Mouse (Mus musculus) left cerebral cortex, adult 18-20 months (tissue): ENCODE results near the gene Ppp1r3e. TPM values are rescaled to one million over a fixed set of nuclear protein-coding genes. Genes with fewer than 3 reads are reported as not detected.

Experiments
- DNase-seq, 2 experiments: peaks; one replicate each; pipeline ENCODE4 v3.0.0; 2021 to 2022; ENCODE audit warnings: low spot score in 2 of 2, mixed read lengths in 1 of 2
- long read RNA-seq, 2 experiments: library from polyadenylated mRNA; stranded (forward); transcript quantifications; one replicate each; pipeline ENCODE4 v2.0.0; 2021
- total RNA-seq, 2 experiments: library from RNA; stranded (reverse); gene quantifications; 2 replicates each; pipeline ENCODE4 v1.2.3; 2021

Gene Ppp1r3e
- 10 to 100 TPM; 18.5 to 19.8 TPM for total RNA-seq
- long read RNA-seq, experiment 1, partial matches to known transcripts = 0 of 3 reads
- long read RNA-seq, experiment 1, other reads (novel, unspliced or antisense) = 2 of 3 reads
- long read RNA-seq, experiment 2, partial matches to known transcripts = 0 of 3 reads
- long read RNA-seq, experiment 2, other reads (novel, unspliced or antisense) = 0 of 3 reads

GRCm38 (mm10) chr14:54877048-54877715 is at the start of gene Ppp1r3e:
Gene Ppp1r3e, minus strand, starts transcription at chr14:54877550.
- DNase-seq = peak; percentile 51 to 74

GRCm38 (mm10) chr14:54926401-54927158 is 49.2 kb upstream of the Ppp1r3e start:
- peak; percentile 25 to 37 for DNase-seq

- peak; percentile 36 to 50 for DNase-seq
These were observed 48.3 kb upstream of the Ppp1r3e start, which contains the start of gene Efs for GRCm38 (mm10) chr14:54925349-54926342. Gene Efs, minus strand, starts transcription at chr14:54926126.

GRCm38 (mm10) chr14:54924641-54925348 is 47.4 kb upstream of the Ppp1r3e start:
- no peak for DNase-seq

- no peak for DNase-seq
These were observed 42.8 kb upstream of the Ppp1r3e start for GRCm38 (mm10) chr14:54920076-54920685.

GRCm38 (mm10) chr14:54913343-54913742 is 36.0 kb upstream of the Ppp1r3e start:
- DNase-seq = no peak

- peak; percentile 80 to 87 for DNase-seq
These were observed 35.5 kb upstream of the Ppp1r3e start, which contains the start of gene Slc22a17 for GRCm38 (mm10) chr14:54912886-54913285. Gene Slc22a17, minus strand, starts transcription at chr14:54913132.

- peak in 1 of 2 experiments; percentile 29 for DNase-seq
These were observed 34.9 kb upstream of the Ppp1r3e start for GRCm38 (mm10) chr14:54912109-54912850.

GRCm38 (mm10) chr14:54908682-54909081 is 31.3 kb upstream of the Ppp1r3e start:
- no peak for DNase-seq

- no peak for DNase-seq
These were observed 26.3 kb upstream of the Ppp1r3e start for GRCm38 (mm10) chr14:54903641-54904040.

- DNase-seq = peak; percentile 66 to 81
These were observed 23.0 kb upstream of the Ppp1r3e start for GRCm38 (mm10) chr14:54900383-54900782.

- DNase-seq = no peak
These were observed 20.1 kb upstream of the Ppp1r3e start for GRCm38 (mm10) chr14:54897445-54897844.

GRCm38 (mm10) chr14:54894296-54895151 is 17.2 kb upstream of the Ppp1r3e start:
- peak; percentile 34 to 54 for DNase-seq

- peak; percentile 94 to 98 for DNase-seq
These were observed 16.4 kb upstream of the Ppp1r3e start for GRCm38 (mm10) chr14:54893651-54894181.

GRCm38 (mm10) chr14:54892200-54892599 is 14.8 kb upstream of the Ppp1r3e start, which contains the start of gene Pabpn1:
Gene Pabpn1, plus strand, starts transcription at chr14:54892500.
- DNase-seq = no peak

- no peak for DNase-seq
These were observed 8.0 kb upstream of the Ppp1r3e start for GRCm38 (mm10) chr14:54885309-54885708.

- no peak for DNase-seq
These were observed 6.8 kb upstream of the Ppp1r3e start for GRCm38 (mm10) chr14:54884022-54884712.
